In the genomic region with DNA sequence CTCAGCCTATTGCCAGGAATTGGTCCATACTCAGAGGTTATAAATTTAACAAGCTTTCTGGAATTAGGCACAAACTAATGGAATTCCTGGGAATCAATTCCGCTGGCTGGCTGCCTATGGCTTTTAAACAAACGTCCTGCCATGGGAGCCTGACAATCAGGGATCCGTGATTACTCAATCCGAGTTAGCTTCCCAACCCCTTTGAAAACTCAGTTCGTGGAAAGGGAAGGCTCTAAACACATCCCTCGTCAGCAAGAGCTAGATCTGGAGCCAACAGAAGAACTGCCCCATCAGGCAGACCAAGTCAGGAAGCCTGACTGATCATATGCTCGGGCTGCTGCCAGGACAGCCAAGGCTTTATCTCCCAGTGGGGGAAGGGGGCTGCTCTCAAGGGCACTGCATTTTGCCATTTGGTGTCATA, we compare ENCODE assay signal across 13 mouse cellular contexts.
DNase-seq lines count a peak whose midpoint lies in the region; ATAC-seq lines count a peak whose summit lies in the region.
"Had no signal": no experiment of that assay in that cellular context is flagged by ENCODE, and none has a peak within 500 bp of the region (broad histone marks: within the 10 kb centered on the region; RNA-seq: fewer than 3 reads in every experiment).

No protein-coding gene starts in this region.

- no peaks in the 10 kb centered on the region for H3K27me3 ChIP-seq in lung, embryonic 16.5 days (ENCODE audit: control insufficient read depth, insufficient read depth, low read depth, low read length)
- H3K27me3 ChIP-seq in embryonic facial prominence, embryonic 11.5 days (ENCODE audit: control insufficient read depth, insufficient read depth, low read length) = no peaks in the 10 kb centered on the region
- H3K27me3 ChIP-seq: CH12.LX; midbrain, embryonic 12.5 days had no signal

- no peak overlapping the region for H3K4me2 ChIP-seq in lung, embryonic 16.5 days (ENCODE audit: low read depth, low read length)
- H3K4me2 ChIP-seq in embryonic facial prominence, embryonic 11.5 days (ENCODE audit: low read depth, low read length) = no peak overlapping the region
- H3K4me2 ChIP-seq: midbrain, embryonic 12.5 days had no signal

- no peak overlapping the region for H3K4me3 ChIP-seq in lung, embryonic 16.5 days (ENCODE audit: low read length)
- H3K4me3 ChIP-seq in embryonic facial prominence, embryonic 11.5 days (ENCODE audit: low read depth, low read length) = no peak overlapping the region
- H3K4me3 ChIP-seq: midbrain, embryonic 12.5 days had no signal

- peak; percentile 27 for DNase-seq in gastrocnemius, postnatal 14 days
- no peak for DNase-seq in gastrocnemius, adult 18-20 months (ENCODE audit: low spot score)
- no peak for DNase-seq in lung, postnatal 4 days
- peak; percentile 60 for DNase-seq in embryonic facial prominence, embryonic 11.5 days (ENCODE audit: low spot score)
- DNase-seq in frontal cortex, adult 2 months (ENCODE audit: extremely low spot score in 1 of 2, low spot score in 1 of 2) = no peak
- no peak for DNase-seq in right cerebral cortex, adult 18-20 months
- DNase-seq: cerebellum, postnatal 10 days; layer of hippocampus, postnatal 36 days had no signal

- H3K27ac ChIP-seq in lung, embryonic 16.5 days (ENCODE audit: low read length) = peak overlapping the region; percentile 62
- no peak overlapping the region for H3K27ac ChIP-seq in embryonic facial prominence, embryonic 11.5 days (replicated peaks; ENCODE audit: low read depth, low read length)
- H3K27ac ChIP-seq: midbrain, embryonic 12.5 days had no signal

- intact Hi-C loops in gastrocnemius, postnatal 14 days (cut with DNase I; ENCODE audit: low total_unique reads) = no loop called here

- H3K36me3 ChIP-seq in lung, embryonic 16.5 days (ENCODE audit: control insufficient read depth, insufficient read depth, low read length) = no peaks in the 10 kb centered on the region
- H3K36me3 ChIP-seq in embryonic facial prominence, embryonic 11.5 days (replicated peaks; ENCODE audit: control insufficient read depth, insufficient read depth, low read depth, low read length) = no peaks in the 10 kb centered on the region
- H3K36me3 ChIP-seq: midbrain, embryonic 12.5 days had no signal

- H3K9ac ChIP-seq in lung, embryonic 16.5 days (ENCODE audit: low read length) = no peak overlapping the region
- no peak overlapping the region for H3K9ac ChIP-seq in embryonic facial prominence, embryonic 11.5 days (replicated peaks; ENCODE audit: low read length)
- H3K9ac ChIP-seq: midbrain, embryonic 12.5 days had no signal

- ATAC-seq in lung, embryonic 16.5 days (ENCODE audit: low read depth) = peak; percentile 80
- no peak for ATAC-seq in embryonic facial prominence, embryonic 11.5 days (replicated peaks; ENCODE audit: insufficient number of reproducible peaks, low FRiP score, low TSS enrichment, low read depth)
- 0 out of 2 replicates have a peak, but pooled peaks have one; percentile 29 for ATAC-seq in megakaryocyte-erythroid progenitor cell, adult 5-6 weeks (replicated peaks; ENCODE audit: low FRiP score, low TSS enrichment, poor library complexity, severe bottlenecking)
- ATAC-seq: intestine, embryonic 16.5 days had no signal

- H3K9me3 ChIP-seq in lung, embryonic 16.5 days (ENCODE audit: control insufficient read depth, low read length) = no peaks in the 10 kb centered on the region
- no peaks in the 10 kb centered on the region for H3K9me3 ChIP-seq in embryonic facial prominence, embryonic 11.5 days (replicated peaks; ENCODE audit: control insufficient read depth, low read length)
- H3K9me3 ChIP-seq: midbrain, embryonic 12.5 days had no signal

- peaks cover 21% of the 10 kb centered on the region for H3K4me1 ChIP-seq in lung, embryonic 16.5 days (replicated peaks; ENCODE audit: control insufficient read depth, insufficient read depth, low read length)
- no peaks in the 10 kb centered on the region for H3K4me1 ChIP-seq in embryonic facial prominence, embryonic 11.5 days (ENCODE audit: control insufficient read depth, insufficient read depth, low read length)

- 13% methylated on average over 7 of the region's 7 CpGs for WGBS in lung, embryonic 16.5 days
- WGBS in embryonic facial prominence, embryonic 11.5 days = 14% methylated on average over 7 of the region's 7 CpGs

Comparison
In these comparisons a context has a peak if more than half of its experiments do, and no peak if none do; other contexts are left out.
1. DNase-seq: peak in gastrocnemius, postnatal 14 days (single experiment) and embryonic facial prominence, embryonic 11.5 days (single experiment); none in gastrocnemius, adult 18-20 months (single experiment), lung, postnatal 4 days (0 of 2), frontal cortex, adult 2 months (0 of 2) and right cerebral cortex, adult 18-20 months (single experiment).